Mouse (Mus musculus): ENCODE measurements around the gene Alpk1.

Alpk1 gene

GRCm38 (mm10) chr3:127743614-127744365 is 36.5 kb downstream of the Alpk1 start:
- no peak for DNase-seq

- DNase-seq: no peak
Measured at GRCm38 (mm10) chr3:127741473-127741872, 38.9 kb downstream of the Alpk1 start.

- DNase-seq: no peak
Measured at GRCm38 (mm10) chr3:127737876-127738275, 42.5 kb downstream of the Alpk1 start.

- no peak for DNase-seq
Measured at GRCm38 (mm10) chr3:127735395-127735794, 44.9 kb downstream of the Alpk1 start.

GRCm38 (mm10) chr3:127729513-127730137 is 50.7 kb downstream of the Alpk1 start:
- DNase-seq: no peak

GRCm38 (mm10) chr3:127728851-127729512 is 51.3 kb downstream of the Alpk1 start:
- DNase-seq: no peak

- DNase-seq: no peak
Measured at GRCm38 (mm10) chr3:127728046-127728445, 52.3 kb downstream of the Alpk1 start.

GRCm38 (mm10) chr3:127720948-127721347 is 59.4 kb downstream of the Alpk1 start:
- DNase-seq: no peak

GRCm38 (mm10) chr3:127720050-127720449 is 60.3 kb downstream of the Alpk1 start:
- no peak for DNase-seq

GRCm38 (mm10) chr3:127719601-127720000 is 60.7 kb downstream of the Alpk1 start:
- DNase-seq: no peak

GRCm38 (mm10) chr3:127716759-127717158 is 63.6 kb downstream of the Alpk1 start:
- DNase-seq: no peak

GRCm38 (mm10) chr3:127713112-127713511 is 67.2 kb downstream of the Alpk1 start:
- no peak for DNase-seq

- no peak for DNase-seq
Measured at GRCm38 (mm10) chr3:127711536-127711935, 68.8 kb downstream of the Alpk1 start.

GRCm38 (mm10) chr3:127707089-127707485 is 73.2 kb downstream of the Alpk1 start:
- DNase-seq: no peak

GRCm38 (mm10) chr3:127706445-127707088 is 73.8 kb downstream of the Alpk1 start:
- no peak for DNase-seq

GRCm38 (mm10) chr3:127705515-127706444 is 74.5 kb downstream of the Alpk1 start:
- no peak for DNase-seq

- DNase-seq: no peak
Measured at GRCm38 (mm10) chr3:127705139-127705514, 75.2 kb downstream of the Alpk1 start.

GRCm38 (mm10) chr3:127701196-127701825 is 79.0 kb downstream of the Alpk1 start:
- no peak for DNase-seq

- DNase-seq: no peak
Measured at GRCm38 (mm10) chr3:127698636-127699035, 81.7 kb downstream of the Alpk1 start.

- no peak for DNase-seq
Measured at GRCm38 (mm10) chr3:127696541-127696940, 83.8 kb downstream of the Alpk1 start.

GRCm38 (mm10) chr3:127694802-127695771 is 85.2 kb downstream of the Alpk1 start:
- DNase-seq: no peak

Measured in cerebellum, adult 18-20 months (tissue).